Mouse (Mus musculus) heart, embryonic 13.5 days (tissue): Measurements from ENCODE around the gene Rsph14. TPM values are rescaled to one million over a fixed set of nuclear protein-coding genes. Genes with fewer than 3 reads are reported as not detected.

ENCODE experiments used
- ATAC-seq: fragments of 200-750 bp; cut with Nextera tagmentation; 2 replicates; pipeline ENCODE4 v1.8.0; 2017; ENCODE audit warnings: moderate TSS enrichment; ENCODE audit not compliant: insufficient number of reproducible peaks, low FRiP score, low TSS enrichment; ENCODE audit errors: extremely low read depth
- H3K27ac ChIP-seq: fragments of 300-500 bp; sonication (generic); replicated peaks from 2 replicates; pipeline ENCODE4 v1.5.1; 2015; ENCODE audit warnings: moderate library complexity, mild to moderate bottlenecking, inconsistent platforms
- H3K27me3 ChIP-seq: fragments of 300-500 bp; sonication (generic); replicated peaks from 2 replicates; pipeline ENCODE4 v1.6.1; 2015; ENCODE audit warnings: mild to moderate bottlenecking, inconsistent platforms
- H3K36me3 ChIP-seq: fragments of 300-500 bp; sonication (generic); 2 replicates; pipeline ENCODE4 v1.6.1; 2015; ENCODE audit warnings: mild to moderate bottlenecking, inconsistent platforms
- H3K4me1 ChIP-seq: fragments of 300-500 bp; sonication (generic); 2 replicates; pipeline ENCODE4 v1.6.1; 2015; ENCODE audit warnings: inconsistent platforms
- H3K4me2 ChIP-seq: fragments of 300-500 bp; sonication (generic); 2 replicates; pipeline ENCODE4 v1.6.1; 2015; ENCODE audit warnings: inconsistent platforms, mild to moderate bottlenecking, moderate library complexity
- H3K4me3 ChIP-seq: fragments of 300-500 bp; sonication (generic); 2 replicates; pipeline ENCODE4 v1.5.1; 2015; ENCODE audit warnings: moderate library complexity, mild to moderate bottlenecking, inconsistent platforms
- H3K9ac ChIP-seq: fragments of 300-500 bp; sonication (generic); 2 replicates; pipeline ENCODE4 v1.6.1; 2015; ENCODE audit warnings: inconsistent platforms, mild to moderate bottlenecking, moderate library complexity
- H3K9me3 ChIP-seq: fragments of 300-500 bp; sonication (generic); 2 replicates; pipeline ENCODE4 v1.6.1; 2016; ENCODE audit warnings: inconsistent platforms
- WGBS: fragments of 180-500 bp; shearing (Covaris S2); methylation state at CpG from one replicate; pipeline ENCODE4 v1.1.7; 2015; ENCODE audit warnings: mixed read lengths; 5-methylcytosine and 5-hydroxymethylcytosine counted together
- polyA plus RNA-seq: library from polyadenylated mRNA; unstranded; fragments of >200 nt; fragmentation: Nextera tagmentation; extraction: Ambion mirVana; gene quantifications from 2 replicates; pipeline ENCODE4 v1.2.1, GENCODE M21; 2015

The Rsph14 gene
- not detected in 2 replicates for polyA plus RNA-seq

GRCm38 (mm10) chr10:75032395-75032794, at the start of gene Rsph14:
Gene Rsph14, minus strand, starts transcription at chr10:75032586.
- Histone ChIP-seq H3K9ac (no peak within 1 kb of the TSS), H3K4me1 (peaks cover 19% of the 10 kb centered on the region), H3K4me2 (no peak within 1 kb of the TSS), H3K27me3 (no peaks in the 10 kb centered on the region), H3K9me3 (no peaks in the 10 kb centered on the region), H3K27ac (no peak within 1 kb of the TSS), H3K4me3 (no peak within 1 kb of the TSS), H3K36me3 (no peaks in the 10 kb centered on the region)
- ATAC-seq, result no peak
- WGBS, result 32% methylated on average over 10 of the region's 10 CpGs

GRCm38 (mm10) chr10:75078174-75079128, 46.1 kb upstream of the Rsph14 start:
- Histone ChIP-seq H3K36me3 (no peaks in the 10 kb centered on the region), H3K27me3 (peaks cover 7% of the 10 kb centered on the region; the same call in 1 of the 2 replicates), H3K4me1 (0 out of 2 replicates have a peak, but pooled peaks cover 4% of the 10 kb centered on the region), H3K9me3 (no peaks in the 10 kb centered on the region), H3K4me2 (no peak overlapping the region), H3K4me3 (no peak overlapping the region), H3K9ac (no peak overlapping the region), H3K27ac (no peak overlapping the region)
- WGBS, result 78% methylated on average over 14 of the region's 14 CpGs
- no peak for ATAC-seq

DNA sequence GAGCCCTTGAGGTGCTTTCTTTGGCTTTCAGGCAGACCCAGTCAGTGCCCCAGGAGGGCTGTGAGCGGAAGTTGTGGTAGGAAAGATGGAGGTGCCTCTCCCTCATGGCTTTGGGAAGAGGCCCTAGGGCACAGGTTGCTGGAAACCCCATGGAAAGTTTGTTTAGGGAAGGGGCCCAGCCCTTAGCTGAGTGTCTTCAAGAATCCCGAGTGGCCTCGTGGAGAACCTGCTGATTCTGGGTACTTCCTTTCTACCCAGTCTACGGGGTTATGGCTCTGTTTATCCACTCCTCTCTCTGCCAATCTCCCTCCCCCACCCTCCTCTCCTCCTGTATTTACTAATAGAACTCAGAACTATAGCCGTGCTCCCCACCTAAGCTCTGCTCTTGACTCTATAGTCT, 43.3 kb upstream of the Rsph14 start:
- WGBS, result 68% methylated on average over 5 of the region's 5 CpGs
- no peak for ATAC-seq
- Histone ChIP-seq H3K36me3 (no peaks in the 10 kb centered on the region), H3K4me1 (peaks cover 22% of the 10 kb centered on the region), H3K4me3 (no peak overlapping the region), H3K27me3 (peaks cover 7% of the 10 kb centered on the region; the same call in 1 of the 2 replicates), H3K4me2 (no peak overlapping the region), H3K9ac (no peak overlapping the region), H3K9me3 (no peaks in the 10 kb centered on the region), H3K27ac (no peak overlapping the region)

DNA sequence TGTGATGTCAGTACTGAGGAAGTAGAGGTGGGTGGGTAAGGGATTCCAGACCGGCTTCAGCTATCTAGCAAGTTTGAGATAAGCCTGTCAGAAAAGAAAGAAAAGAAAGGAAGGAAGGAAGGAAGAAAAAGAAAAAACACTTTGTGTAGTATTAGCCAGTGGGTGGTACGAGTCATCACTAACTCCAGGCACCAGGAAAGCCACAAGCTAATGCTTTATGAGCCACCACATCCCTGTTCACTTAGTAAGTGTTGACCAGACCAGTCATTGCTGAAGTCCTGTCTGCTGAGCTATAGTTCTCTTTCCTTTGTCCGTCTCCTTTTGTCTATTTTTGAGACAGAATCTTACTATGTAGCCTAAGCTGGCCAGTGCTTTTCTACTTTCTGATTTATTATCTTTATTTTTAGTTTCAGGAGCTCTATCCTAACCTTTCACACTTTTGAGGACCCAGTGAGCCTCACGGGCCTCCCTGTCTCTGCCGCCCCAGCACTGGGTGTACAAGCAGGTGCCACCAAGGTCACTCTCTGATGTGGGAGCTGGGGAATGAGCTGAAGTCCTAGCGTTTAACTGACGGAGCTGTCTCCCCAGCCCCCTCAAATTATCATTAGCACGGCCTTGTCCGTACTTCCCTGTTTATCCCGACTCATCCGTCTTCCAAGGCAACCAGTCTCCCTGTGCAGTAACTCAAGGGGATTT, 38.0 kb upstream of the Rsph14 start:
- Histone ChIP-seq H3K9me3 (no peaks in the 10 kb centered on the region), H3K9ac (no peak overlapping the region), H3K4me2 (peak overlapping the region; percentile 3; the same call in 1 of the 2 replicates), H3K4me1 (peaks cover 64% of the 10 kb centered on the region), H3K36me3 (peaks cover 4% of the 10 kb centered on the region), H3K27me3 (0 out of 2 replicates have a peak, but pooled peaks cover 4% of the 10 kb centered on the region), H3K4me3 (no peak overlapping the region), H3K27ac (peak overlapping the region; percentile 48; the same call in 1 of the 2 replicates)
- no peak for ATAC-seq
- WGBS, result 39% methylated on average over 11 of the region's 11 CpGs

GRCm38 (mm10) chr10:75068624-75069328, 36.4 kb upstream of the Rsph14 start:
- H3K9ac ChIP-seq, result no peak overlapping the region
- no peak for ATAC-seq
- 45% methylated on average over 12 of the region's 12 CpGs for WGBS
- no peak overlapping the region for H3K27ac ChIP-seq
- H3K4me2 ChIP-seq, result peak overlapping the region; percentile 36
- H3K36me3 ChIP-seq, result peaks cover 10% of the 10 kb centered on the region
- H3K4me1 ChIP-seq, result peaks cover 75% of the 10 kb centered on the region
- no peak overlapping the region for H3K4me3 ChIP-seq
- H3K9me3 ChIP-seq, result no peaks in the 10 kb centered on the region
- 0 out of 2 replicates have a peak, but pooled peaks cover 4% of the 10 kb centered on the region for H3K27me3 ChIP-seq

DNA sequence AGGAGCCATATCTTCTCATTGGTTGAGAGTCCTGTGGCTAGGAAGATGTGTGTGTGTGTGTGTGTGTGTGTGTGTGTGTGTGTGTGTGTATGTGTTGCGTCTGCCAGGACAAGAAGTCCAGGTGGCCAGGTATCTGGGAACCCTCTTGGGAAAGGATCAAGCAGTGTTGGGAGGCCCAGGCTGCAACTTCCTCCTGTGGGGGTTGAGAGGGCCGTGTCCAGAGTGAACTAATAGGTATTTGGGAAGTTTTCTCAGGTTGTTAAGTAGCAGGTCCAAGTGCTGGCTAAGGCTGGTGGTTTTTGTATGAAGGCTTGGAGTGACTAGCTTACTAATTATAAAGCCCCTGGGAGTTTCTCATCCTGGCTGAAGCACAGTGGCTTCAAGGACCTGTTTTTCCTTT, 35.7 kb upstream of the Rsph14 start:
- ATAC-seq, result no peak
- H3K36me3 ChIP-seq, result peaks cover 10% of the 10 kb centered on the region
- H3K9ac ChIP-seq, result no peak overlapping the region
- H3K27me3 ChIP-seq, result 0 out of 2 replicates have a peak, but pooled peaks cover 4% of the 10 kb centered on the region
- peaks cover 82% of the 10 kb centered on the region for H3K4me1 ChIP-seq
- no peak overlapping the region for H3K27ac ChIP-seq
- no peak overlapping the region for H3K4me3 ChIP-seq
- no peak overlapping the region for H3K4me2 ChIP-seq
- 50% methylated on average over 2 of the region's 2 CpGs for WGBS
- H3K9me3 ChIP-seq, result no peaks in the 10 kb centered on the region

GRCm38 (mm10) chr10:75067446-75067845, 35.1 kb upstream of the Rsph14 start:
- Histone ChIP-seq H3K27me3 (peaks cover 6% of the 10 kb centered on the region), H3K4me3 (no peak overlapping the region), H3K4me2 (no peak overlapping the region), H3K4me1 (peaks cover 88% of the 10 kb centered on the region), H3K9ac (no peak overlapping the region), H3K27ac (no peak overlapping the region), H3K9me3 (no peaks in the 10 kb centered on the region), H3K36me3 (peaks cover 10% of the 10 kb centered on the region)
- no peak for ATAC-seq

DNA sequence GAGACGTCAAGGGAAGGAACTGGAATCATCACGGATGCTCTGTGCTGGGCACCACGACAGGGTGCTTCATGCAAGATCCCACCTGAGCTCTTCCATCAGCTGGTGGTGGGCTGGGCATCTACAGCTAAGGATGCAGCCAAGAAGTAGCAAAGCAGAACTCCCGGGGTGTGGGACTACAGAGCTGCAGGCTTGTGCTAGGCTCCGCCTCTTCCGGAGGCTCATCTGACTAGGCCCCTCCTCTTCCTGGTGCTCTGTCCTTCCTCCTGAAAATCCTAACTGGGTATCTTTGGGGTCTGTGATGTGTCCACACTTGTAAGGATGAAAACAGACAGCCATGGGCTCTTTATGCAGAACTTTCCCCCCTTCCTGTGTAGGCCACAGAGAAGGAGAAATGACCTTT, 33.3 kb upstream of the Rsph14 start:
- peaks cover 85% of the 10 kb centered on the region for H3K4me1 ChIP-seq
- no peak overlapping the region; the same call in 1 of the 2 replicates for H3K9ac ChIP-seq
- WGBS, result 81% methylated on average over 6 of the region's 6 CpGs
- peaks cover 10% of the 10 kb centered on the region for H3K36me3 ChIP-seq
- H3K4me3 ChIP-seq, result no peak overlapping the region
- no peaks in the 10 kb centered on the region for H3K9me3 ChIP-seq
- H3K4me2 ChIP-seq, result no peak overlapping the region
- peaks cover 15% of the 10 kb centered on the region for H3K27me3 ChIP-seq
- no peak for ATAC-seq
- H3K27ac ChIP-seq, result no peak overlapping the region

DNA sequence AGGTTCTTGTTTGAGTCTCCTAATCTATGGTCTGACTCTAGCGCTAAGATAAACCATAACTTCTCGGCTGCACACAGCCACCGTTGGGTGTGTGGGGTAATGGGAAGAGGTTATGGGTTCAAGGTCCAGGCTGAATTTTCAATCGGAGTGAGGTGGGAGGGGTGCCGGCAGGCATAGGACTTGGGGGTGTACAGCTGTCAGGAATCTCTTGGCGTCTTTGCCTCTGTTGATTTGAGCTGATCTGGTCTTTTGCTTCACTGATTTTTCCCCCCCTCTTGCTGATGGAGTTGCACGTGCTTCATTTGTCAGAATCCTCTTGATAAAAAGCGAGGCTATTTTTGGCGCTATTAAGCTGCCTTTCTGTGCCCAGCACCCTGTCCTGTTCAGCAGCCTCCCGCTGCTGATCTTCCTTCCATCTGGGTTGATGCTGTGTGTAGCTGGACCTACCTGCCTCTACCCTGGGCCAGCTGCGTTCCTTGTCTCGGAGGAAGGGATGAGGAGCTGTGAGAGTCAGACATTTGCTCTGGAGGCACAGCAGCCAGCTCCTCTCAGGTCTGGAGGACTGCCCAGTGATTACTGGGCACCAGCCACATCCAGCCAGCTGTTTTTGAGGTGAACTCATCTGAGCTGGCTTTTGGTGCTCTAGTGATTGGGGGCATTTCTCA, 31.0 kb upstream of the Rsph14 start:
- Histone ChIP-seq H3K4me2 (peak overlapping the region; percentile 77), H3K27ac (no peak overlapping the region; the same call in 1 of the 2 replicates), H3K4me3 (peak overlapping the region; percentile 90), H3K9me3 (no peaks in the 10 kb centered on the region), H3K36me3 (peaks cover 10% of the 10 kb centered on the region), H3K4me1 (peaks cover 71% of the 10 kb centered on the region), H3K27me3 (peaks cover 20% of the 10 kb centered on the region), H3K9ac (peak overlapping the region; percentile 63)
- 33% methylated on average over 12 of the region's 12 CpGs for WGBS
- ATAC-seq, result no peak

GRCm38 (mm10) chr10:75062621-75063020, 30.2 kb upstream of the Rsph14 start:
- Histone ChIP-seq H3K4me2 (peak overlapping the region; percentile 77), H3K36me3 (peaks cover 10% of the 10 kb centered on the region), H3K9me3 (no peaks in the 10 kb centered on the region), H3K27me3 (peaks cover 28% of the 10 kb centered on the region), H3K4me1 (peaks cover 62% of the 10 kb centered on the region), H3K9ac (peak overlapping the region; percentile 50; the same call in 1 of the 2 replicates), H3K4me3 (peak overlapping the region; percentile 90), H3K27ac (no peak overlapping the region)
- ATAC-seq, result no peak
- WGBS, result 48% methylated on average over 6 of the region's 6 CpGs
